Mouse (Mus musculus) CD4-positive naive resting alpha-beta T cell, adult 76 days (primary cell): ENCODE data around the gene Bsnd. TPM values are rescaled to one million over a fixed set of nuclear protein-coding genes. Genes with fewer than 3 reads are reported as not detected.

Experiments used
- total RNA-seq: library from RNA; stranded (reverse); gene quantifications from one replicate; pipeline ENCODE4 v1.2.4, GENCODE M21; 2023

Gene Bsnd
- total RNA-seq, result not detected

GRCm38 (mm10) chr4:106492116-106492515 is at the start of gene Bsnd:
Bsnd (minus strand) TSS chr4:106492283.

Other genes with a start within 250 kb of the Bsnd start
- 95.7 TPM for gene Usp24, start 176.1 kb downstream of the Bsnd start, total RNA-seq
- gene Pcsk9, start 28.0 kb downstream of the Bsnd start, total RNA-seq, result not detected
- gene Dhcr24, start 68.8 kb upstream of the Bsnd start, total RNA-seq, result 22.9 TPM
- gene Lexm, start 125.0 kb upstream of the Bsnd start, total RNA-seq, result not detected
- not detected for gene Ttc22, start 130.1 kb upstream of the Bsnd start, total RNA-seq
- 6.9 TPM for gene Pars2, start 158.8 kb upstream of the Bsnd start, total RNA-seq
- 40.3 TPM for gene Ttc4, start 186.7 kb upstream of the Bsnd start, total RNA-seq
- not detected for gene Mroh7, start 238.6 kb upstream of the Bsnd start, total RNA-seq
- gene Fam151a, start 241.6 kb upstream of the Bsnd start, total RNA-seq, result not detected